Mouse (Mus musculus) ovary, postnatal 36 days (tissue): Measurements from ENCODE around the gene Noct.
A peak's percentile ranks its signal among the peaks of the same experiment; 100 is the strongest.
"Not testable (repeated sequence)": the region's sequence is repeated elsewhere in the genome, so short reads cannot be mapped to it uniquely, and the experiment has no call there.

Experiments used
- DNase-seq: peaks from one replicate; pipeline ENCODE4 v3.0.0; 2022; ENCODE audit warnings: low spot score, mixed read lengths

Gene Noct

GRCm38 (mm10) chr3:51224363-51225225 lies at the start of gene Noct:
Gene Noct (plus strand): TSS chr3:51224447.
- DNase-seq = peak; percentile 87

GRCm38 (mm10) chr3:51178158-51178557 lies 46.1 kb upstream of the Noct start:
- no peak for DNase-seq

GRCm38 (mm10) chr3:51179460-51180146 lies 44.6 kb upstream of the Noct start:
- DNase-seq = no peak

GRCm38 (mm10) chr3:51180341-51180940 lies 43.8 kb upstream of the Noct start:
- no peak for DNase-seq

- no peak for DNase-seq
Observed at GRCm38 (mm10) chr3:51182455-51182854, 41.8 kb upstream of the Noct start.

GRCm38 (mm10) chr3:51183508-51183907 lies 40.7 kb upstream of the Noct start:
- not testable (repeated sequence) for DNase-seq

- not testable (repeated sequence) for DNase-seq
Observed at GRCm38 (mm10) chr3:51183967-51184366, 40.3 kb upstream of the Noct start.

- DNase-seq = no peak
Observed at GRCm38 (mm10) chr3:51184715-51185114, 39.5 kb upstream of the Noct start.

- no peak for DNase-seq
Observed at GRCm38 (mm10) chr3:51185406-51185805, 38.8 kb upstream of the Noct start.

GRCm38 (mm10) chr3:51194075-51194474 lies 30.2 kb upstream of the Noct start:
- DNase-seq = peak; percentile 49

- peak; percentile 47 for DNase-seq
Observed at GRCm38 (mm10) chr3:51195321-51195720, 28.9 kb upstream of the Noct start.

GRCm38 (mm10) chr3:51195736-51196135 lies 28.5 kb upstream of the Noct start:
- no peak for DNase-seq

- DNase-seq = no peak
Observed at GRCm38 (mm10) chr3:51196724-51197111, 27.5 kb upstream of the Noct start.

GRCm38 (mm10) chr3:51197112-51197731 lies 27.0 kb upstream of the Noct start:
- DNase-seq = peak; percentile 25

- DNase-seq = no peak
Observed at GRCm38 (mm10) chr3:51198291-51198690, 26.0 kb upstream of the Noct start.

- no peak for DNase-seq
Observed at GRCm38 (mm10) chr3:51199130-51199529, 25.1 kb upstream of the Noct start.

GRCm38 (mm10) chr3:51200311-51200710 lies 23.9 kb upstream of the Noct start:
- no peak for DNase-seq

- no peak for DNase-seq
Observed at GRCm38 (mm10) chr3:51200894-51201293, 23.4 kb upstream of the Noct start.

- DNase-seq = no peak
Observed at GRCm38 (mm10) chr3:51201986-51202385, 22.3 kb upstream of the Noct start.

- no peak for DNase-seq
Observed at GRCm38 (mm10) chr3:51202491-51202987, 21.7 kb upstream of the Noct start.

GRCm38 (mm10) chr3:51203906-51204305 lies 20.3 kb upstream of the Noct start:
- DNase-seq = no peak

- no peak for DNase-seq
Observed at GRCm38 (mm10) chr3:51204441-51204840, 19.8 kb upstream of the Noct start.
